Mouse (Mus musculus) CH12.LX (cell line): ENCODE measurements around the gene Slc4a4. TPM values are rescaled to one million over a fixed set of nuclear protein-coding genes. Genes with fewer than 3 reads are reported as not detected.

Source experiments
- DNase-seq: peaks from one replicate; pipeline ENCODE4 v3.0.0-alpha.2; 2013; ENCODE audit errors: extremely low read depth
- H3K27ac ChIP-seq: 2 replicates; pipeline ENCODE4 v1.5.1; 2012; ENCODE audit warnings: low read depth, mild to moderate bottlenecking, control low read depth, moderate library complexity; ENCODE audit not compliant: insufficient read depth
- H3K27me3 ChIP-seq: replicated peaks from 2 replicates; pipeline ENCODE3; 2012; ENCODE audit warnings: inconsistent platforms
- H3K36me3 ChIP-seq, 2 experiments: replicated peaks in 1 of 2; 2 replicates each; pipeline versions ENCODE3 to v1.6.1; 2012; ENCODE audit warnings: inconsistent platforms in 1 of 2, low read length in 1 of 2, mild to moderate bottlenecking in 1 of 2, mixed read lengths in 1 of 2, moderate library complexity in 1 of 2; ENCODE audit not compliant: control insufficient read depth in 1 of 2, insufficient read depth in 1 of 2
- H3K4me1 ChIP-seq, 2 experiments: 2 replicates each; pipeline ENCODE4 v1.6.1; 2012; ENCODE audit warnings: inconsistent platforms in 1 of 2, moderate library complexity in 1 of 2; ENCODE audit not compliant: insufficient read depth in 2 of 2, control insufficient read depth in 1 of 2
- H3K4me2 ChIP-seq: 2 replicates; pipeline ENCODE4 v1.6.1; 2012; ENCODE audit warnings: low read depth, mild to moderate bottlenecking, control low read depth; ENCODE audit not compliant: poor library complexity, insufficient read depth, severe bottlenecking
- H3K4me3 ChIP-seq, 3 experiments: fragments of 150-350 bp in 1 of 3; sonication (generic) in 1 of 3; replicated peaks in 1 of 3; 2 replicates each; pipeline versions ENCODE3 to v1.5.1; 2011 to 2012; ENCODE audit warnings: low read depth in 2 of 3, low read length in 2 of 3, mild to moderate bottlenecking in 2 of 3, moderate library complexity in 2 of 3, control low read depth in 1 of 3, improper control_type of control experiment in 1 of 3, inconsistent platforms in 1 of 3, mixed read lengths in 1 of 3; ENCODE audit not compliant: poor library complexity in 1 of 3
- H3K79me2 ChIP-seq: replicated peaks from 2 replicates; pipeline ENCODE4 v1.6.1; 2012; ENCODE audit warnings: mild to moderate bottlenecking, moderate library complexity; ENCODE audit not compliant: control insufficient read depth, poor library complexity, insufficient read depth, severe bottlenecking; ENCODE audit errors: extremely low read depth
- H3K9ac ChIP-seq: 2 replicates; pipeline ENCODE4 v1.6.1; 2012; ENCODE audit warnings: low read depth, mild to moderate bottlenecking, control low read depth, moderate library complexity; ENCODE audit not compliant: insufficient read depth
- H3K9me3 ChIP-seq: replicated peaks from 2 replicates; pipeline ENCODE3; 2012; ENCODE audit warnings: low read length, inconsistent platforms, mixed read lengths
- CHD1 ChIP-seq: IDR thresholded peaks from 2 replicates; pipeline ENCODE4 v1.6.1; 2012; ENCODE audit warnings: low read depth, low read length, improper control_type of control experiment, inconsistent platforms
- CTCF ChIP-seq, 2 experiments: IDR thresholded peaks in 1 of 2; conservative IDR thresholded peaks in 1 of 2; 2 replicates each; pipeline ENCODE4 v1.5.1; 2011 to 2012; ENCODE audit warnings: low read depth in 2 of 2, low read length in 2 of 2, improper control_type of control experiment in 1 of 2, inconsistent platforms in 1 of 2, mild to moderate bottlenecking in 1 of 2, moderate library complexity in 1 of 2
- E2F4 ChIP-seq: IDR thresholded peaks from 2 replicates; pipeline ENCODE4 v1.6.1; 2011; ENCODE audit warnings: low read depth, low read length, improper control_type of control experiment; ENCODE audit not compliant: insufficient replicate concordance
- EP300 ChIP-seq: IDR thresholded peaks from 2 replicates; pipeline ENCODE4 v1.6.1; 2011; ENCODE audit warnings: low read length, improper control_type of control experiment
- GABPA ChIP-seq: IDR thresholded peaks from 2 replicates; pipeline ENCODE4 v1.6.1; 2012; ENCODE audit warnings: low read depth, low read length, improper control_type of control experiment, inconsistent platforms; ENCODE audit not compliant: insufficient replicate concordance
- HCFC1 ChIP-seq: IDR thresholded peaks from 2 replicates; pipeline ENCODE4 v1.6.1; 2012; ENCODE audit warnings: low read depth, mild to moderate bottlenecking, inconsistent platforms, low read length, improper control_type of control experiment
- IRF4 ChIP-seq: IDR thresholded peaks from 2 replicates; pipeline ENCODE4 v1.6.1; 2014; ENCODE audit warnings: low read depth, mild to moderate bottlenecking, inconsistent platforms, low read length, improper control_type of control experiment
- JUND ChIP-seq: conservative IDR thresholded peaks from 2 replicates; pipeline ENCODE4 v1.6.1; 2011; ENCODE audit warnings: low read depth, low read length, improper control_type of control experiment
- MAFK ChIP-seq: IDR thresholded peaks from 2 replicates; pipeline ENCODE4 v1.6.1; 2011; ENCODE audit warnings: low read length, improper control_type of control experiment; ENCODE audit not compliant: insufficient replicate concordance
- MAX ChIP-seq: IDR thresholded peaks from 2 replicates; pipeline ENCODE4 v1.6.1; 2011; ENCODE audit warnings: low read length, improper control_type of control experiment
- MXI1 ChIP-seq: IDR thresholded peaks from 2 replicates; pipeline ENCODE4 v1.6.1; 2011; ENCODE audit warnings: mild to moderate bottlenecking, low read depth, low read length, improper control_type of control experiment
- NELFE ChIP-seq: IDR thresholded peaks from 2 replicates; pipeline ENCODE4 v1.6.1; 2011; ENCODE audit warnings: low read depth, low read length, improper control_type of control experiment
- NRF1 ChIP-seq: IDR thresholded peaks from 2 replicates; pipeline ENCODE4 v1.6.1; 2014; ENCODE audit warnings: low read depth, mild to moderate bottlenecking, inconsistent platforms, low read length, improper control_type of control experiment, moderate library complexity
- POLR2A ChIP-seq: IDR thresholded peaks from 2 replicates; pipeline ENCODE4 v1.6.1; 2011; ENCODE audit warnings: low read depth, mild to moderate bottlenecking, improper control_type of control experiment, low read length
- RCOR1 ChIP-seq: conservative IDR thresholded peaks from 2 replicates; pipeline ENCODE4 v1.6.1; 2012; ENCODE audit warnings: low read depth, mild to moderate bottlenecking, inconsistent platforms, low read length, improper control_type of control experiment
- SIN3A ChIP-seq: IDR thresholded peaks from 2 replicates; pipeline ENCODE4 v1.6.1; 2012; ENCODE audit warnings: low read length, improper control_type of control experiment, inconsistent platforms
- SMC3 ChIP-seq: IDR thresholded peaks from 2 replicates; pipeline ENCODE4 v1.6.1; 2011; ENCODE audit warnings: low read depth, low read length, improper control_type of control experiment
- TCF12 ChIP-seq: IDR thresholded peaks from 2 replicates; pipeline ENCODE4 v1.6.1; 2014; ENCODE audit warnings: low read depth, mild to moderate bottlenecking, inconsistent platforms, low read length, improper control_type of control experiment
- UBTF ChIP-seq: IDR thresholded peaks from 2 replicates; pipeline ENCODE4 v1.6.1; 2012; ENCODE audit warnings: low read depth, mild to moderate bottlenecking, inconsistent platforms, low read length, improper control_type of control experiment, moderate library complexity
- ZC3H11A ChIP-seq: IDR thresholded peaks from 2 replicates; pipeline ENCODE4 v1.6.1; 2012; ENCODE audit warnings: low read depth, mild to moderate bottlenecking, inconsistent platforms, low read length, improper control_type of control experiment
- ZKSCAN1 ChIP-seq: IDR thresholded peaks from 2 replicates; pipeline ENCODE4 v1.6.1; 2012; ENCODE audit warnings: low read depth, inconsistent platforms, low read length, improper control_type of control experiment, borderline replicate concordance
- dilution Hi-C: fragments of 300-500 bp; cut with MboI; formaldehyde crosslinking; loops from 2 replicates; pipeline ENCODE4 v1.14.3; 2020; ENCODE audit warnings: low sequenced_read_pairs; ENCODE audit not compliant: extremely low pct_unique_long_range_greater_than_20kb, extremely low pct_ligation_motif_present
- in situ Hi-C: fragments of 300-500 bp; cut with MboI; formaldehyde crosslinking; loops from 3 replicates; pipeline ENCODE4 v1.14.3; 2019; ENCODE audit warnings: low sequenced_read_pairs, low pct_ligation_motif_present, low pct_unique_long_range_greater_than_20kb, mixed read lengths
- polyA plus RNA-seq: library from polyadenylated mRNA; unstranded; fragments of >175 nt; gene quantifications from 2 replicates; pipeline ENCODE4 v1.2.1, GENCODE M21; 2012; ENCODE audit warnings: low read depth; ENCODE audit not compliant: insufficient read length
- total RNA-seq, 2 experiments: library from RNA; depleted of rRNA; stranded (reverse); fragments of 300-350 nt in 1 of 2; fragments of >200 nt in 1 of 2; gene quantifications; 2 replicates each; pipeline ENCODE4 v1.2.3; 2012 to 2014

The Slc4a4 gene
- total and polyA plus RNA-seq, 3 experiments, result not detected

GRCm38 (mm10) chr5:89259804-89260492 is 373.3 kb downstream of the Slc4a4 start:
- Histone ChIP-seq H3K4me3 (no peak overlapping the region), H3K4me1 (peaks cover 0 to 4% of the 10 kb centered on the region in 2 experiments; a peak in 1 of 4 replicates), H3K79me2 (no peaks in the 10 kb centered on the region), H3K4me2 (no peak overlapping the region), H3K27me3 (no peaks in the 10 kb centered on the region), H3K27ac (no peak overlapping the region), H3K9me3 (no peaks in the 10 kb centered on the region), H3K36me3 (no peaks in the 10 kb centered on the region), H3K9ac (no peak overlapping the region)
- in situ Hi-C loops, result no loop called here
- no peak for DNase-seq
- no peak for TF ChIP-seq RCOR1
- no peak for TF ChIP-seq EP300
- TF ChIP-seq MAX, result no peak
- no peak for TF ChIP-seq JUND
- TF ChIP-seq CHD1, result no peak
- no peak for TF ChIP-seq TCF12
- TF ChIP-seq UBTF, result no peak
- no peak for TF ChIP-seq MAFK
- no peak for TF ChIP-seq SIN3A
- TF ChIP-seq ZKSCAN1, result no peak
- TF ChIP-seq GABPA, result no peak
- no peak for TF ChIP-seq CTCF (conservative IDR thresholded peaks at IDR 0.05 in 1 of 2, IDR thresholded peaks at IDR 0.05 in 1 of 2; ENCODE audit: low read depth in 2 of 2, low read length in 2 of 2)
- TF ChIP-seq E2F4, result no peak
- no peak for TF ChIP-seq SMC3
- TF ChIP-seq POLR2A, result no peak
- dilution Hi-C loops, result no loop called here

DNA sequence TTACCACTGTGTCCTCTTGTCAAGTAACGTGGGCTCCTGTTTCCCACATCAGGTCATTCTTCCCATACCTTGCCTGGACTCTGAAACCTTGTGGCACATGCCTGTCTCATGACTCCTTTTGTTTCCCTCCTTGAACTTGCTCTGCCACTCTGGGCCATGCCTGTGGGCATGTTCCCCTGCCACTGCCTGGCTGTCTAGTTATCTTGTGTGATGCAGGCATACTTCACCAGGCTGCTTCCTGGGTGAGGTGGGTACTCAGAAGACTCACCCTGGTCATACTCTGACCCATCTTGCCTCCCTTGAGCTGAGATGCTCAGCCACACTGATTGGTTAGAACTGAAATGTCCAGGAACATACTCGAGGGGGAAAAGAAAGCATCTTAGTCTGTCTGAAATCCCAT is 390.4 kb downstream of the Slc4a4 start:
- in situ Hi-C loops, result no loop called here
- no peaks in the 10 kb centered on the region for H3K79me2 ChIP-seq
- no peak overlapping the region for H3K27ac ChIP-seq
- no peak overlapping the region for H3K4me3 ChIP-seq
- H3K4me2 ChIP-seq, result no peak overlapping the region
- TF ChIP-seq MXI1 (no peak), ZC3H11A (no peak), NELFE (no peak), IRF4 (no peak), UBTF (no peak), NRF1 (no peak), MAFK (no peak), JUND (no peak), CHD1 (no peak), ZKSCAN1 (no peak), HCFC1 (no peak)
- dilution Hi-C loops, result no loop called here
- no peak for DNase-seq
- no peaks in the 10 kb centered on the region for H3K27me3 ChIP-seq
- no peaks in the 10 kb centered on the region for H3K9me3 ChIP-seq
- H3K9ac ChIP-seq, result no peak overlapping the region
- no peaks in the 10 kb centered on the region for H3K36me3 ChIP-seq
- peaks cover 0 to 45% of the 10 kb centered on the region in 2 experiments; a peak in 2 of 4 replicates for H3K4me1 ChIP-seq
